Mouse (Mus musculus): ENCODE measurements at regions not wholly inside any gene's neighbourhood (a gene's known extent, or its start where the extent isn't known, plus 50 kb on each side); places are given as distances from the start of the nearest gene placed in this dataset.

GRCm38 (mm10) chr13:52344383-52344782 is 186.7 kb downstream of the Diras2 start:
- TF ChIP-seq CTCF (IDR thresholded peaks at IDR 0.05; ENCODE audit: low read depth, low read length): no peak
- no peak for TF ChIP-seq POLR2A (IDR thresholded peaks at IDR 0.05; ENCODE audit: extremely low read depth, insufficient read depth, low read length)

All from liver, adult 2 months (tissue).